Comparison of ENCODE assay signal across 8 mouse cellular contexts in genomic region chr8:84783919-84784581, GRCm38 (mm10). TPM values are rescaled to one million over a fixed set of nuclear protein-coding genes. Genes with fewer than 3 reads are reported as not detected.
DNase-seq lines count a peak whose midpoint lies in the region; ATAC-seq lines count a peak whose summit lies in the region.

No protein-coding gene starts in this region.

- WGBS in intestine, embryonic 14.5 days, result 3% methylated on average over 33 of the region's 33 CpGs
- WGBS in intestine, embryonic 16.5 days, result 8% methylated on average over 33 of the region's 33 CpGs
- WGBS in heart, embryonic 13.5 days, result 2% methylated on average over 33 of the region's 33 CpGs
- WGBS in limb, embryonic 15.5 days, result 15% methylated on average over 33 of the region's 33 CpGs

- H3K4me2 ChIP-seq in intestine, embryonic 14.5 days (ENCODE audit: low read length), result no peak overlapping the region
- H3K4me2 ChIP-seq in intestine, embryonic 16.5 days (ENCODE audit: low read depth, low read length), result no peak overlapping the region
- peak overlapping the region; percentile 59 for H3K4me2 ChIP-seq in heart, embryonic 13.5 days
- H3K4me2 ChIP-seq in limb, embryonic 15.5 days, result peak overlapping the region; percentile 50

- H3K9ac ChIP-seq in intestine, embryonic 14.5 days (ENCODE audit: low read length), result no peak overlapping the region
- H3K9ac ChIP-seq in intestine, embryonic 16.5 days (ENCODE audit: low read depth, low read length), result no peak overlapping the region
- peak overlapping the region; percentile 48 for H3K9ac ChIP-seq in heart, embryonic 13.5 days
- H3K9ac ChIP-seq in limb, embryonic 15.5 days, result peak overlapping the region; percentile 45; the same call in 1 of the 2 replicates

- no peaks in the 10 kb centered on the region for H3K36me3 ChIP-seq in intestine, embryonic 14.5 days (ENCODE audit: control insufficient read depth, insufficient read depth, low read length)
- no peaks in the 10 kb centered on the region for H3K36me3 ChIP-seq in intestine, embryonic 16.5 days (ENCODE audit: control insufficient read depth, insufficient read depth, low read length)
- no peaks in the 10 kb centered on the region for H3K36me3 ChIP-seq in heart, embryonic 13.5 days
- H3K36me3 ChIP-seq in limb, embryonic 15.5 days, result no peaks in the 10 kb centered on the region; the same call in 1 of the 2 replicates

- peaks cover 9% of the 10 kb centered on the region for H3K4me1 ChIP-seq in intestine, embryonic 14.5 days (replicated peaks; ENCODE audit: control insufficient read depth, insufficient read depth, low read length)
- H3K4me1 ChIP-seq in intestine, embryonic 16.5 days (ENCODE audit: control insufficient read depth, insufficient read depth, low read length), result peaks cover 9% of the 10 kb centered on the region
- peaks cover 64% of the 10 kb centered on the region for H3K4me1 ChIP-seq in brown adipose tissue, adult 24 weeks (ENCODE audit: control insufficient read depth, insufficient read depth, insufficient read length, low read length)
- peaks cover 77% of the 10 kb centered on the region for H3K4me1 ChIP-seq in heart, embryonic 13.5 days
- H3K4me1 ChIP-seq in limb, embryonic 15.5 days, result peaks cover 99% of the 10 kb centered on the region

- 0 out of 2 replicates have a peak overlapping the region, but pooled peaks have one; percentile 8 for H3K4me3 ChIP-seq in intestine, embryonic 14.5 days (ENCODE audit: low read depth, low read length)
- H3K4me3 ChIP-seq in intestine, embryonic 16.5 days (ENCODE audit: low read length), result no peak overlapping the region
- peak overlapping the region; percentile 56 for H3K4me3 ChIP-seq in brown adipose tissue, adult 24 weeks (ENCODE audit: insufficient read depth, low read depth, low read length)
- peak overlapping the region; percentile 35 for H3K4me3 ChIP-seq in heart, embryonic 13.5 days
- H3K4me3 ChIP-seq in limb, embryonic 15.5 days, result peak overlapping the region; percentile 21

- peaks cover 99% of the 10 kb centered on the region for H3K27me3 ChIP-seq in intestine, embryonic 14.5 days (replicated peaks; ENCODE audit: control insufficient read depth, insufficient read depth, low read length)
- H3K27me3 ChIP-seq in intestine, embryonic 16.5 days (replicated peaks; ENCODE audit: control insufficient read depth, insufficient read depth, low read length), result peaks cover 91% of the 10 kb centered on the region
- H3K27me3 ChIP-seq in heart, embryonic 13.5 days (replicated peaks), result peaks cover 100% of the 10 kb centered on the region
- H3K27me3 ChIP-seq in limb, embryonic 15.5 days, result peaks cover 18% of the 10 kb centered on the region; the same call in 1 of the 2 replicates

- no peak for DNase-seq in intestine, embryonic 14.5 days (ENCODE audit: low spot score)
- DNase-seq in retina, embryonic 14.5 days (ENCODE audit: low spot score), result no peak
- no peak for DNase-seq in spleen, postnatal 36 days (ENCODE audit: low spot score in 2 of 2)

- no peak for ATAC-seq in intestine, embryonic 14.5 days (replicated peaks; ENCODE audit: low FRiP score, low TSS enrichment, low read depth)
- ATAC-seq in intestine, embryonic 16.5 days, result no peak
- no peak for ATAC-seq in heart, embryonic 13.5 days (ENCODE audit: extremely low read depth, insufficient number of reproducible peaks, low FRiP score, low TSS enrichment)
- ATAC-seq in limb, embryonic 15.5 days (ENCODE audit: insufficient number of reproducible peaks, low FRiP score, low TSS enrichment, low read depth), result no peak
- ATAC-seq in inflammation-experienced regulatory T-cells, adult 6 months, result no peak

- no peaks in the 10 kb centered on the region for H3K9me3 ChIP-seq in intestine, embryonic 14.5 days (ENCODE audit: control insufficient read depth, low read length)
- no peaks in the 10 kb centered on the region for H3K9me3 ChIP-seq in intestine, embryonic 16.5 days (ENCODE audit: control insufficient read depth, low read length)
- no peaks in the 10 kb centered on the region for H3K9me3 ChIP-seq in heart, embryonic 13.5 days
- no peaks in the 10 kb centered on the region for H3K9me3 ChIP-seq in limb, embryonic 15.5 days

- no peak overlapping the region for H3K27ac ChIP-seq in intestine, embryonic 14.5 days (ENCODE audit: low read depth)
- H3K27ac ChIP-seq in intestine, embryonic 16.5 days (ENCODE audit: low read length), result no peak overlapping the region
- H3K27ac ChIP-seq in brown adipose tissue, adult 24 weeks (replicated peaks; ENCODE audit: low read depth, low read length), result peak overlapping the region; percentile 58
- no peak overlapping the region for H3K27ac ChIP-seq in heart, embryonic 13.5 days (replicated peaks)
- H3K27ac ChIP-seq in limb, embryonic 15.5 days, result peak overlapping the region; percentile 83; the same call in 1 of the 2 replicates

RNA-seq across cellular contexts. Expression of gene Nfix, which starts 16.1 kb away (rescaled TPM):
- 12.8 and 14.4 TPM in 2 replicates for polyA plus RNA-seq in intestine, embryonic 14.5 days (2014; fragmentation: Nextera tagmentation; extraction: Ambion mirVana)
- 9.7 and 11.8 TPM in 2 replicates for polyA plus RNA-seq in intestine, embryonic 16.5 days (2015; fragmentation: Nextera tagmentation; extraction: Ambion mirVana)
- 74.6 and 78.4 TPM in 2 replicates for polyA plus RNA-seq in brown adipose tissue, adult 24 weeks (2012; ENCODE audit: insufficient read depth, insufficient read length, missing spikeins)
- 10.0 and 11.7 TPM in 2 replicates for polyA plus RNA-seq in heart, embryonic 13.5 days (2015; fragmentation: Nextera tagmentation; extraction: Ambion mirVana)
- polyA plus RNA-seq in limb, embryonic 15.5 days (2015; fragmentation: Nextera tagmentation; extraction: Ambion mirVana), result 87.0 and 100 TPM in 2 replicates
- 1 to 10 TPM in 2 of 3 experiments, under 1 TPM in 1; 0.92 to 6.3 (median 3.1) TPM for polyA plus RNA-seq in inflammation-experienced regulatory T-cells, adult 6 months (2017; shearing (Covaris generic))

RNA-seq across cellular contexts. Expression of gene Dand5, which starts 38.6 kb away (rescaled TPM):
- polyA plus RNA-seq in intestine, embryonic 14.5 days (2014; fragmentation: Nextera tagmentation; extraction: Ambion mirVana), result 5.2 and 5.4 TPM in 2 replicates
- 4.2 and 4.4 TPM in 2 replicates for polyA plus RNA-seq in intestine, embryonic 16.5 days (2015; fragmentation: Nextera tagmentation; extraction: Ambion mirVana)
- polyA plus RNA-seq in brown adipose tissue, adult 24 weeks (2012; ENCODE audit: insufficient read depth, insufficient read length, missing spikeins), result 7.2 and 9.4 TPM in 2 replicates
- polyA plus RNA-seq in heart, embryonic 13.5 days (2015; fragmentation: Nextera tagmentation; extraction: Ambion mirVana), result 6.3 and 6.6 TPM in 2 replicates
- 7.5 and 8.0 TPM in 2 replicates for polyA plus RNA-seq in limb, embryonic 15.5 days (2015; fragmentation: Nextera tagmentation; extraction: Ambion mirVana)
- polyA plus RNA-seq in inflammation-experienced regulatory T-cells, adult 6 months (2017; shearing (Covaris generic)), result 1 to 10 TPM; 4.7 to 5.6 (median 5.4) TPM

RNA-seq across cellular contexts. Expression of gene Gadd45gip1, which starts 47.3 kb away (rescaled TPM):
- polyA plus RNA-seq in intestine, embryonic 14.5 days (2014; fragmentation: Nextera tagmentation; extraction: Ambion mirVana), result 57.8 and 60.8 TPM in 2 replicates
- polyA plus RNA-seq in intestine, embryonic 16.5 days (2015; fragmentation: Nextera tagmentation; extraction: Ambion mirVana), result 61.8 and 63.4 TPM in 2 replicates
- 32.2 and 37.2 TPM in 2 replicates for polyA plus RNA-seq in brown adipose tissue, adult 24 weeks (2012; ENCODE audit: insufficient read depth, insufficient read length, missing spikeins)
- polyA plus RNA-seq in heart, embryonic 13.5 days (2015; fragmentation: Nextera tagmentation; extraction: Ambion mirVana), result 50.2 and 52.3 TPM in 2 replicates
- polyA plus RNA-seq in limb, embryonic 15.5 days (2015; fragmentation: Nextera tagmentation; extraction: Ambion mirVana), result 44.7 and 45.6 TPM in 2 replicates
- 10 to 100 TPM; 14.6 to 16.7 (median 16.1) TPM for polyA plus RNA-seq in inflammation-experienced regulatory T-cells, adult 6 months (2017; shearing (Covaris generic))

RNA-seq across cellular contexts. Expression of gene Rad23a, which starts 56.4 kb away (rescaled TPM):
- polyA plus RNA-seq in intestine, embryonic 14.5 days (2014; fragmentation: Nextera tagmentation; extraction: Ambion mirVana), result 126 and 129 TPM in 2 replicates
- 109 and 115 TPM in 2 replicates for polyA plus RNA-seq in intestine, embryonic 16.5 days (2015; fragmentation: Nextera tagmentation; extraction: Ambion mirVana)
- 73.3 and 79.3 TPM in 2 replicates for polyA plus RNA-seq in brown adipose tissue, adult 24 weeks (2012; ENCODE audit: insufficient read depth, insufficient read length, missing spikeins)
- 108 and 123 TPM in 2 replicates for polyA plus RNA-seq in heart, embryonic 13.5 days (2015; fragmentation: Nextera tagmentation; extraction: Ambion mirVana)
- polyA plus RNA-seq in limb, embryonic 15.5 days (2015; fragmentation: Nextera tagmentation; extraction: Ambion mirVana), result 102 and 122 TPM in 2 replicates
- 100 to 1,000 TPM; 128 to 152 (median 145) TPM for polyA plus RNA-seq in inflammation-experienced regulatory T-cells, adult 6 months (2017; shearing (Covaris generic))

Comparison
In these comparisons a context has a peak if more than half of its experiments do, and no peak if none do; other contexts are left out.
1. H3K27ac ChIP-seq: peak in brown adipose tissue, adult 24 weeks (single experiment) and limb, embryonic 15.5 days (single experiment); none in intestine, embryonic 14.5 days (single experiment), intestine, embryonic 16.5 days (single experiment) and heart, embryonic 13.5 days (single experiment).
2. H3K4me2 ChIP-seq: peak in heart, embryonic 13.5 days (single experiment) and limb, embryonic 15.5 days (single experiment); none in intestine, embryonic 14.5 days (single experiment) and intestine, embryonic 16.5 days (single experiment).
3. H3K9ac ChIP-seq: peak in heart, embryonic 13.5 days (single experiment) and limb, embryonic 15.5 days (single experiment); none in intestine, embryonic 14.5 days (single experiment) and intestine, embryonic 16.5 days (single experiment).